Mouse (Mus musculus) midbrain, embryonic 10.5 days (tissue): Measurements from ENCODE around the gene Opn4. TPM values are rescaled to one million over a fixed set of nuclear protein-coding genes. Genes with fewer than 3 reads are reported as not detected.
A peak's percentile ranks its signal among the peaks of the same experiment; 100 is the strongest.

Source experiments
- DNase-seq: peaks from one replicate; pipeline ENCODE4 v3.0.0-alpha.2; 2017; ENCODE audit warnings: low spot score
- H3K27ac ChIP-seq: fragments of 300-500 bp; sonication (generic); replicated peaks from 2 replicates; pipeline ENCODE4 v1.5.1; 2016; ENCODE audit warnings: mild to moderate bottlenecking
- H3K27me3 ChIP-seq: fragments of 300-500 bp; sonication (generic); 2 replicates; pipeline ENCODE4 v1.6.1; 2016; ENCODE audit warnings: low read depth, mild to moderate bottlenecking; ENCODE audit not compliant: poor library complexity, severe bottlenecking
- H3K36me3 ChIP-seq: fragments of 300-500 bp; sonication (generic); 2 replicates; pipeline ENCODE4 v1.6.1; 2016; ENCODE audit warnings: mild to moderate bottlenecking, moderate library complexity
- H3K4me1 ChIP-seq: fragments of 300-500 bp; sonication (generic); 2 replicates; pipeline ENCODE4 v1.6.1; 2016
- H3K4me3 ChIP-seq: fragments of 300-500 bp; sonication (generic); 2 replicates; pipeline ENCODE4 v1.5.1; 2016; ENCODE audit warnings: mild to moderate bottlenecking, moderate library complexity
- H3K9me3 ChIP-seq: fragments of 300-500 bp; sonication (generic); replicated peaks from 2 replicates; pipeline ENCODE4 v1.6.1; 2016; ENCODE audit warnings: mild to moderate bottlenecking
- WGBS: fragments of 180-500 bp; shearing (Covaris S2); methylation state at CpG from one replicate; pipeline ENCODE4 v1.1.7; 2016; 5-methylcytosine and 5-hydroxymethylcytosine counted together
- polyA plus RNA-seq: library from polyadenylated mRNA; unstranded; fragments of >200 nt; fragmentation: Nextera tagmentation; extraction: Ambion mirVana; gene quantifications from 2 replicates; pipeline ENCODE4 v1.2.1, GENCODE M21; 2016

Gene Opn4
- polyA plus RNA-seq, 1 experiment from 2014 or later = 0.35 TPM

DNA sequence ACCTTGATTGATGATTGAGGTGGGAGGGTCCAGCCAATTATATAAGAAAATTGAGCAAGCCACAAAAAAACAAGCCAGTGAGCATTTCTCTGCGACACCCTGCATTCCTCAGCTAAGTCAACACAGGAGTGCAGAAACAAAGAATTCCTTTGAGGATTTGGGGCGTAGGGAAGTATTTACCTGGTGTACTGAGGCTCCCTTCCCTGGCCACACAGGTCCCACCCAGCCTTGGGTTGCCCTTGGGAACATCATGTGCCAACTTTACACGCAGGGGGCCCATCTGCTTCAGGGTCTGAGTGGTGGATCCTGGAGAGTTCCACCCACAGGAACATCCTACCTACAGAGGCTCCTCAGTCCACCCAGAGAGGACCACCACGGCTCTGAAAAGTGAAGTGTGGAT lies 15.7 kb upstream of the Opn4 start:
- Histone ChIP-seq H3K27ac (no peak overlapping the region), H3K4me1 (peaks cover 14% of the 10 kb centered on the region), H3K9me3 (no peaks in the 10 kb centered on the region), H3K4me3 (no peak overlapping the region), H3K36me3 (no peaks in the 10 kb centered on the region), H3K27me3 (peaks cover 53% of the 10 kb centered on the region)
- DNase-seq = no peak
- 55% methylated on average over 4 of the region's 4 CpGs for WGBS

DNA sequence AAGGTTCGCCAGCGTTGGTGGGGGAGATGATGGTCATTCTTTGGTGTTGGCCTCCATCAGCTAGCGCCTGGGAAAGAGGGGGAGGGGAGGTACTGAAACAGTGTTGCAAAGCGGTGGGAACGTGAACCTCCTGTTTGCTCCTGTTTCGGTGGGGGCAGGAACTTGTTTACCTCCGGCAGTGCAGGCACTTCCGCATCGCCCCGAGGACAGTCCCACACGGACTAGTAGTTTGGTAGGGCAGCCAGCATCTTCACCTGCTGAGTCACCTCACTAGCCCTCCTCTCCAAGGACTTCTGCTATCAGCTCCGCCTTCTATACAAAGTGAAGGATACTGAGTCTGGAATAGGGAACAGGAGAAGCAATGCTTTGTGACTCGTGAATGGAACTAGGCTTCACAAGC lies 15.1 kb upstream of the Opn4 start:
- Histone ChIP-seq H3K36me3 (no peaks in the 10 kb centered on the region), H3K27ac (no peak overlapping the region), H3K27me3 (peaks cover 53% of the 10 kb centered on the region), H3K4me1 (peaks cover 14% of the 10 kb centered on the region), H3K9me3 (no peaks in the 10 kb centered on the region), H3K4me3 (peak overlapping the region; percentile 43)
- WGBS = 2% methylated on average over 13 of the region's 13 CpGs
- no peak for DNase-seq

DNA sequence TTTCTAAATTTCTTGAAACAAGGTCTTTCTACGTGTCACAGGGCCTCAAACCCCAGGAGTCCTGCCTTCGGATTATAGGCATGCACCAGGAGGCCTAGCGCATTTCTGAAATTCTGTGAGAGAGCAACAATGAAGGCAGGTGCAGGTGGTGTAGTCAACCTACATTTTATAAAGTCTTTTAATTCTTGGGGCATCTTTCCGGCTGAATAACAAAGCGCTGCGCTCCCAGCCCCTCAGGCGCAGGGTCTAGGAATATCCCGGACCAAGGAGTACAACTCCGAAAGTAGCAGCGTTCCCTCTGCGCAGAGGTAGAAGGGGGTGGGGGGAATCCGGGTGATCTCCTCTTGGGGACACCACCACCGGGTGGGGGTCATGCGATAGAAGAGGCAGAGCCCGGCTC lies 14.6 kb upstream of the Opn4 start:
- H3K9me3 ChIP-seq = no peaks in the 10 kb centered on the region
- no peak overlapping the region for H3K27ac ChIP-seq
- H3K27me3 ChIP-seq = peaks cover 53% of the 10 kb centered on the region
- peak overlapping the region; percentile 43 for H3K4me3 ChIP-seq
- no peaks in the 10 kb centered on the region for H3K36me3 ChIP-seq
- H3K4me1 ChIP-seq = peaks cover 14% of the 10 kb centered on the region
- WGBS = 7% methylated on average over 15 of the region's 15 CpGs
- DNase-seq = no peak

DNA sequence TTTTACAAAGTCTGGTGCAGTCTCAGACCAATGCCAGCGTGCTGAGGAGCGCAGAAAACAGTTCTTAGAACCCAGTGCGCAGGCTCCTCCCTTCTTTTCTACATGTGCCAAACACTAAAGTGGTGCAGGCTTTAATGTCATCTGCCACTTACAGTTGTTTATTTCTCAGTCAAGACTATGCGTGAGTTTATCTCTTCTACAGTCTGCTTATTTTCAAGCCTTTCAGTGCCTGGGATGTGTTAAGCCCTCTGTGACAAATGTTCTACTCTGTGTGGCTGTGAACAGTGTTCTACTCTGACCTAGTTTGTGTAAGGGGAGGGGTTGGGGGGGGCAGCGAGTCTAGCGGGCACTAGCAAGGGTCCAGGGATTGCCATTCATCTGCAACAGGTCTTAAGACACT lies 13.6 kb upstream of the Opn4 start:
- DNase-seq = no peak
- no peaks in the 10 kb centered on the region for H3K9me3 ChIP-seq
- H3K27ac ChIP-seq = no peak overlapping the region
- peaks cover 11% of the 10 kb centered on the region for H3K4me1 ChIP-seq
- peaks cover 46% of the 10 kb centered on the region for H3K27me3 ChIP-seq
- no peaks in the 10 kb centered on the region for H3K36me3 ChIP-seq
- H3K4me3 ChIP-seq = no peak overlapping the region
- 67% methylated on average over 6 of the region's 6 CpGs for WGBS

DNA sequence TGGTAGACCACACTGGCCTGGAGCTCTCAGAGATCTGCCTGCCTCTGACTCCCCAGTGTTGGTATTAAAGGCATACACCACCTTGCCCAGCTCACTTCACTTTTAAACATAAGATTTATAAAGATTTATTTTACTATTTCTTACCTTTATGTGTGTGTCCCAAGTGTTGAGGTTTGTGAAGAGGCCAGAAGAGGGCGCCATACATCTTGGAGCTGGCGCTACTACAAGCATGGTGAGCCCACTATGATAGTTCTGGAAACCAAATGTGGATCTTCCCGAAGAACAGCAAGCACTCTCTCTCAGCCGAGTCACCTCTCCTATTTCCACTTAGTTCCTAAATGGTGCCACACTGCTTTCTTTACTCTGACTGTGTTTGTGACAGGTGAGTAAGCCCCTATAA lies 12.3 kb upstream of the Opn4 start:
- Histone ChIP-seq H3K27ac (no peak overlapping the region), H3K36me3 (no peaks in the 10 kb centered on the region), H3K9me3 (no peaks in the 10 kb centered on the region), H3K27me3 (peaks cover 41% of the 10 kb centered on the region), H3K4me3 (no peak overlapping the region), H3K4me1 (peaks cover 10% of the 10 kb centered on the region)
- DNase-seq = no peak
- WGBS = 33% methylated on average over 4 of the region's 4 CpGs

DNA sequence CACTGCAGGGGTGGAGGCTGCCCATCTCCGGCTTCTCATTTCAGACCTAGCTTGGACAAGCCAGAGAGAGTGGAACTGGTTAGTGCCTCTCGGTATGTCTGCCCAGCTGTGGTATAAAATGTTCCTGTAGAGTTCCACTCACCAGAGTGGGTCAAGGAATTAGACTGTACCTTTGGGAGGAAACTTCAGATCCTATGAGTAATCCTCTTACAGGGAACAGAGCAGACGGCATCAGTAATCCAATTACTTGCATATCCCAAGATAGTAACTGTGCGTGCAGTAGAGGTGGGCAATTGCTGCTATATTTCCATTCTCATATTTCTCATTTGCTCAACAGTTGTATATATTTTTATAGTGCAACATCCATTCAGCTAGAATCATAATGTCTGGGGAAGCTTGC lies 11.6 kb upstream of the Opn4 start:
- DNase-seq = no peak
- H3K4me3 ChIP-seq = no peak overlapping the region
- H3K36me3 ChIP-seq = no peaks in the 10 kb centered on the region
- H3K27ac ChIP-seq = no peak overlapping the region
- peaks cover 10% of the 10 kb centered on the region for H3K4me1 ChIP-seq
- WGBS = 82% methylated on average over 4 of the region's 4 CpGs
- no peaks in the 10 kb centered on the region for H3K9me3 ChIP-seq
- peaks cover 39% of the 10 kb centered on the region for H3K27me3 ChIP-seq

DNA sequence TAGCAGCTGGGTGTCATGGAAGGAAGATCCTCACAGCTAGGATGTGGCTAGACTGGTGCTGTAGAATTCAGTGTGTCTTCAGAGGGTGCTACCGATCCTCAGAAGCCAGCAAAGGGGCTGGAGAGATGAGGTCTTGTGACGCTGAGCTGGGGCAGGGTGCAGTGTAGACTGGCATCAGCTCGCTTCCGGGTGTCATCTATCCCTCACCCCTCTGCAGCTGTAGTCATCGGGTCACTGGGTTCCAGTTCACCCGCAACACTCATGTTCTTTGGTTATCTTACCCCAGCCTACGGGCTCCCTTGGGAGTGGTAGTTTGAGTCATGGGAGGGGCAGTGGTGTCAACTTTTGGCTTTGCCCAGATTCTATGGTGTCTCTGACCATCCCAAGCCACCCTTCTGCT lies 2.0 kb upstream of the Opn4 start:
- no peaks in the 10 kb centered on the region for H3K9me3 ChIP-seq
- DNase-seq = no peak
- WGBS = 96% methylated on average over 7 of the region's 7 CpGs
- no peak overlapping the region for H3K27ac ChIP-seq
- 0 out of 2 replicates have a peak, but pooled peaks cover 4% of the 10 kb centered on the region for H3K4me1 ChIP-seq
- H3K4me3 ChIP-seq = no peak overlapping the region
- no peaks in the 10 kb centered on the region for H3K36me3 ChIP-seq
- no peaks in the 10 kb centered on the region for H3K27me3 ChIP-seq

DNA sequence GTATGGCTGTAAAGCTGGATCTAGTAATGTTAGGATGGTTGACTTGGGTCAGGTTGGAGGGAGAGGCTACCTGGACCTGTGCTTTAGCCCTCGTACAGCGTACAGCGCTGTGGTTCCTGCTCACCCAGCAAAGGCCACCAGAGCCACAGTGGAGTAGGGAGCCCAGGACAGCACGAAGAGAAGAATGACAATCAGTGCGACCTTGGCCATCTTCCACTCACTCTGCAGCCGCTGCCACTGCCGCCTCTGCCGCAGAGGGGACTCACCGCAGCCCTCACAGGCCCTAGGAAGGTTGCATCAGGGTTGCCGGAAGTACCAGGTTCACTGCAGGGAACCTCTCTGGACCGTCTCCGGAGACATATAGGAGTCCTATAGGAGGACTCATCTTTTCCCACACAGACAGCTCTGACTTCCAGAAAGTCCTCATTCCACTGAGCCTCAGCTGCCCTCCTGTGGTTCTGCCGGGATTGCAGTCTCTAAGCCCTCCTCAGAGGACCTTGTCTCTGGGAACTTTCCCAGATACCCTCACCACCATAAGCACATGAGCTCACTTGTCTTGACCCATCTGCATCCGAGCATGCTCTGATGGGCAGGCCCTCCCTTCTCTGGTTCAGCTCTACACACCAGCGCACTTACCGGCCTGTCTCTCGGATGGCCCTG lies 4.2 kb downstream of the Opn4 start:
- peaks cover 15% of the 10 kb centered on the region for H3K4me1 ChIP-seq
- WGBS = 83% methylated on average over 17 of the region's 17 CpGs
- no peak overlapping the region for H3K27ac ChIP-seq

DNA sequence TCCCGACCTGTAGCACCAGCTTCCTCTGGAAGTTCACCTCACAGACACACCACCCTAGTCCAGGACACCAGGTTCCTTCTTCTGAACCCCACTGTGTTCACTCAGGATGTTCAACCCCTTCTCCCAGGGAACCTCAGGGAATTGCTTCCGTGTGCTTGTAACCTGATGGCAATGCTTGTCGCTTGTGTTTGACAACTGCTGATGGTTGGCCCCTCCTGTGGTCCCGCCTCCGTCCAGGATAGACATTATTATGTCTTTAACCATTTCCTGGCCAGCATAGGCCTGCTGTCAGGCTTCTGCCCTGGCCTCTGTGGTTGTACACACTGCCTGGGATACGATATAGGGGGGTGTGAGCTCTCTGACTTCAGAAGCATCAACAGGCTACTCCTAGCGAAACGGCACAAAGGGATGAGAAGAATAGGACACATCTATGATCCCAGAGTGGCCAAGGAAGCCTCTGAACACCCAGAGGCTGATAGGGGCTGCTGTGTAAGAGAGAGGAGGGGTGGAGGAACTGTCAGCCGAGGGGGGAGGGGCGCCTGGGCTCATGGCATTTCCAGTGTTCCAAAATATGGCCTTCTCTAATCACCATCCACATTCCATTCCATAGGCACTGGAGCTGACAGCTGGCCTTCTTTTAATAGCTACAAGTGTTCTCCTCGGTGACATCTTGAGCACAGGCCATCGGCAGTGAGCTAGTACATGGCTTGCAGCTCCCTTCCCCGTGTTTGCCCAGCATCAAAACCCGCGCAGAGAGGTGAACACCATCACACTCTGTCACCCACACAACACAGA lies 8.0 kb downstream of the Opn4 start:
- H3K4me3 ChIP-seq = no peak overlapping the region
- no peaks in the 10 kb centered on the region for H3K9me3 ChIP-seq
- 77% methylated on average over 15 of the region's 15 CpGs for WGBS
- H3K27me3 ChIP-seq = no peaks in the 10 kb centered on the region
- H3K36me3 ChIP-seq = no peaks in the 10 kb centered on the region
- no peak overlapping the region for H3K27ac ChIP-seq
- peaks cover 15% of the 10 kb centered on the region for H3K4me1 ChIP-seq
- no peak for DNase-seq

More for the DNA sequence above, 4.2 kb downstream of the Opn4 start:
- H3K9me3 ChIP-seq = no peaks in the 10 kb centered on the region
- H3K4me3 ChIP-seq = no peak overlapping the region
- no peaks in the 10 kb centered on the region for H3K27me3 ChIP-seq
- DNase-seq = no peak
- no peaks in the 10 kb centered on the region for H3K36me3 ChIP-seq

DNA sequence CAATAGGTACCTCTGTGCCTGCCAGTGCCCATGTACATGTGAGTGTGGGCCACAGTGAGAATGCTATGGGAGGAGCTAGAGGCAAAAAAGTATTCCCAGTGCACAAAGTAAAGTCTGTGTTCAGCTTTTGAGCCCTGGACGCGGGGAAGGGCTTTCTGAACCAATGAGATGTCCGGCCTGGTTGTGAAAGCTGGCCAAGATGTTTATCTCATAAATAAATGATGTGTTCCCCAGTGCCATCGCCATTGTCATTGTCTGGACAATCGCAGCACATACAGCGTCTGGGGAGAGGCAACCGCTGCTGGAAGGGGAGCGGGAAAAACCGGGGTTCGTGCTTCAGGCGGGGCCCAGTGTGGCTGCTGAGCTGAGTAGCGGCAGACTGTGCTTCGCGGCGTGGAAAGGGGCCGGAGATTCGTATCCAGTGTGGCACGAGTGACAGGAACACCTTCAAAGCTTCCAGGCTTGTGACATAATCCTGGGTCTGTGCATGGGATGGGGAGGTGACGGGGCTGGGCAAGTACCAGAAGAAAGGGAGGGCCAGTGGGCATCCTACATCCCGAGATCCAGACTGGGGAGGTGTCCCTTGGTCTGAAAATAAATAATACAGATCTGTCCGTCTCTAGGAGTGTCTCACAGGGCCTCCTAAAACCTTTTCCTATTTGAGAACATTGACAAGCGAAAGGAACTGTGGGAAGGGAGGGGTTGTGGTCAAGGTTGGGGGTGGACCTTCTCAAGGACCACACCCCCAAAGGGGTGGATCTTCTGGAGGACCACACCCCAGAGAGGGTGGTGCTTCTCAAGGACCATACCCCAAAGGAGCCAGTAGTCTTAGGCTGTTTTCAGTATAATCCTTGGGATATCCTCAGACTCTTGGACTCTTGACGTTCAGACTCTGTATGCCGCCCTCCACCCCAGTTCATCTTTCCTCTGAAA lies 8.9 kb downstream of the Opn4 start:
- H3K27me3 ChIP-seq = no peaks in the 10 kb centered on the region
- H3K36me3 ChIP-seq = no peaks in the 10 kb centered on the region
- H3K27ac ChIP-seq = no peak overlapping the region
- no peak for DNase-seq
- H3K4me1 ChIP-seq = peaks cover 15% of the 10 kb centered on the region
- peak overlapping the region; percentile 14; the same call in 1 of the 2 replicates for H3K4me3 ChIP-seq
- H3K9me3 ChIP-seq = no peaks in the 10 kb centered on the region
- WGBS = 66% methylated on average over 24 of the region's 24 CpGs

DNA sequence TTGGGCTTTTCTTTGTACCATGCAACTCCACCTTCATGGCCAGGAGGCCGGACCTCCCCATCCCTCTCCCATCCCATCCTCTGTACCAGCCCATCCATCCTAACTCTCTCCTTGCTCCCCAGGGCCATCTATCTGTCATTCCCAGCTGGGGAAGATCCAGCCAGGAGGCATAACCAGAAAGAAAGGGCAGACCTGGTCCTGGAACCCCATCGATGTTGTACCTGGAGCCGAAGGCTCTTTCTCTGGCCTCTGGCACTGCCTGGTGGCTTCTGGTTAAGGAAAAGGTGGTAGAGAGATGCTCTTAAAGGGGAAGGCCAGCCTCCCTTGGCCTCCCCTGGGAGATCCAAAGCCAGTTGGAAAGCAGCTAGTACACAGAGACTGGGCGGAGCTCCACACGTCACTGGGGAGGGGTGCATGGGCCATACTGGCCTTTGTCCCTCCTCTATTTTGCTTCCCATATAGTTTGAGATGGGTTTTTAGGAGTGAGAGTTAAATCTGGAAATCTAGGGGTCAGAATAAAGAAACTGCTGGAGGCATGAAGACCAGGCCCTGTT lies 9.8 kb downstream of the Opn4 start:
- no peak overlapping the region for H3K27ac ChIP-seq
- peaks cover 15% of the 10 kb centered on the region for H3K4me1 ChIP-seq
- H3K27me3 ChIP-seq = no peaks in the 10 kb centered on the region
- H3K4me3 ChIP-seq = no peak overlapping the region
- H3K36me3 ChIP-seq = no peaks in the 10 kb centered on the region
- no peaks in the 10 kb centered on the region for H3K9me3 ChIP-seq
- WGBS = 91% methylated on average over 5 of the region's 5 CpGs
- no peak for DNase-seq

DNA sequence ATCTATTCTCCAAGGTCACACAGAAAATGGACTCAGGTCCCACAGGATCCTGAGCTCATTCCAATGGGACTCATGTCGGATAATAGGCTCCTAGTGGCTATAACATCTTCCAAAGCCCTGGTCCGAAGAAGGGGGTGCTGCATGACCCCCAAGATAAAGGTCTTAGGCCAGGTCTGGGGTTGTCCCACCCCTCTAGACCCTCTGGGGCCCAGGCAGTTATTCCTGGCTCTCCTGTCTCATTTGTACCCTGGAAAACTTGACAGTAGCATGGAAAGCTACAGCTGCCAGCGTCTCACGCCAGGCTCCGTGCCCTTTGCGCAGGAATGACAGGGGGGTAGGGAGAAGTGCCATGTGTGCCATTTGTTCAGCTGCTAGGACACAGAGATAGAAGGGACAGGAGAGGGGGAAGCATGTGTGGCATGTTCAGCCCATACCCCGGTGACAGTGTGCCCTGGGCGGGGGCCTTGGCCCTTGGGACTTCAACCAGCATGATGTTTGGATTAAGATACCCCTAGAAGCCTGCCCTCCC lies 10.7 kb downstream of the Opn4 start:
- WGBS = 94% methylated on average over 8 of the region's 8 CpGs
- Histone ChIP-seq H3K27me3 (no peaks in the 10 kb centered on the region), H3K9me3 (no peaks in the 10 kb centered on the region), H3K27ac (no peak overlapping the region), H3K4me3 (no peak overlapping the region), H3K36me3 (no peaks in the 10 kb centered on the region), H3K4me1 (peaks cover 15% of the 10 kb centered on the region)
- no peak for DNase-seq
